Comparison of ENCODE assay signal across 9 mouse cellular contexts in the genomic region with DNA sequence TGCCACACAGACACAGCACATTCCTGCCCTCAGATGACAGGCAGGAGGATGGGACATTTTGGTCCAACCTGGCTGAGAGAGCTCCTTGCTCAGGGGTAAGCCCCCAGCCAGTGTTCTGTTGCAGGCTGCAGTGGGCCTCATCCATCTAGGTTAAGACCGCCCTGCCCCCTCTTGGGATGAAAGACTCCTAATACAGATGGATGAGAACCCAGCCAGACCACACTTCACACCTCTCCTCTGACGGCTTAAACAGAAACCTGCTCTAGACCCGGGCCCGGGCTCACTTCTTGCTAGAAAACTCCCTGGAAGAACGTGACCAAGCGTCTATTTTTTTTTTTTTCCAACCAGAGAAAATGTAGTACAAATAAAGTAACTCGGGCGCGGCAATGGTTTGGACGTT. TPM values are rescaled to one million over a fixed set of nuclear protein-coding genes. Genes with fewer than 3 reads are reported as not detected.
DNase-seq lines count a peak whose midpoint lies in the region; ATAC-seq lines count a peak whose summit lies in the region.
"Had no signal": no experiment of that assay in that cellular context is flagged by ENCODE, and none has a peak within 500 bp of the region (broad histone marks: within the 10 kb centered on the region; RNA-seq: fewer than 3 reads in every experiment).

No protein-coding gene starts in this region.

- H3K27me3 ChIP-seq in liver, embryonic 11.5 days (replicated peaks; ENCODE audit: control insufficient read depth, insufficient read depth, low read length) = peaks cover 92% of the 10 kb centered on the region
- H3K27me3 ChIP-seq in liver, embryonic 12.5 days (replicated peaks) = peaks cover 100% of the 10 kb centered on the region
- H3K27me3 ChIP-seq in forebrain, embryonic 13.5 days = peaks cover 77% of the 10 kb centered on the region
- H3K27me3 ChIP-seq in limb, embryonic 12.5 days = peaks cover 98% of the 10 kb centered on the region
- peaks cover 47% of the 10 kb centered on the region for H3K27me3 ChIP-seq in stomach, embryonic 14.5 days (ENCODE audit: control insufficient read depth, insufficient read depth, low read length)
- H3K27me3 ChIP-seq: Patski had no signal

- H3K4me3 ChIP-seq in liver, embryonic 11.5 days (ENCODE audit: low read depth, low read length) = no peak overlapping the region; the same call in 1 of the 2 replicates
- H3K4me3 ChIP-seq in liver, embryonic 12.5 days = no peak overlapping the region
- H3K4me3 ChIP-seq in forebrain, embryonic 13.5 days = peak overlapping the region; percentile 68
- H3K4me3 ChIP-seq in limb, embryonic 12.5 days (replicated peaks) = peak overlapping the region; percentile 60
- H3K4me3 ChIP-seq in stomach, embryonic 14.5 days (ENCODE audit: low read depth, low read length) = peak overlapping the region; percentile 57; the same call in 1 of the 2 replicates

- no peaks in the 10 kb centered on the region for H3K36me3 ChIP-seq in liver, embryonic 11.5 days (ENCODE audit: control insufficient read depth, insufficient read depth, low read length)
- H3K36me3 ChIP-seq in liver, embryonic 12.5 days = no peaks in the 10 kb centered on the region
- no peaks in the 10 kb centered on the region for H3K36me3 ChIP-seq in forebrain, embryonic 13.5 days (ENCODE audit: poor library complexity, severe bottlenecking)
- no peaks in the 10 kb centered on the region for H3K36me3 ChIP-seq in limb, embryonic 12.5 days
- H3K36me3 ChIP-seq in stomach, embryonic 14.5 days (ENCODE audit: control insufficient read depth, insufficient read depth, low read length) = no peaks in the 10 kb centered on the region

- peak overlapping the region; percentile 19; the same call in 1 of the 2 replicates for H3K4me2 ChIP-seq in liver, embryonic 11.5 days
- H3K4me2 ChIP-seq in liver, embryonic 12.5 days = no peak overlapping the region
- peak overlapping the region; percentile 97 for H3K4me2 ChIP-seq in forebrain, embryonic 13.5 days
- H3K4me2 ChIP-seq in limb, embryonic 12.5 days = peak overlapping the region; percentile 99
- no peak overlapping the region for H3K4me2 ChIP-seq in stomach, embryonic 14.5 days (replicated peaks; ENCODE audit: low read depth, low read length)

- no peak overlapping the region for H3K27ac ChIP-seq in liver, embryonic 11.5 days (ENCODE audit: low read depth, low read length)
- H3K27ac ChIP-seq in liver, embryonic 12.5 days = no peak overlapping the region
- H3K27ac ChIP-seq in forebrain, embryonic 13.5 days = peak overlapping the region; percentile 89
- H3K27ac ChIP-seq in limb, embryonic 12.5 days = no peak overlapping the region
- no peak overlapping the region for H3K27ac ChIP-seq in stomach, embryonic 14.5 days (ENCODE audit: low read length)
- H3K27ac ChIP-seq: liver, embryonic 14.5 days had no signal

- ATAC-seq in liver, embryonic 11.5 days (replicated peaks; ENCODE audit: low FRiP score) = no peak
- ATAC-seq in liver, embryonic 12.5 days = no peak
- ATAC-seq in forebrain, embryonic 13.5 days = no peak
- ATAC-seq in limb, embryonic 12.5 days (ENCODE audit: insufficient number of reproducible peaks, insufficient read depth, low FRiP score, low TSS enrichment, low read depth) = no peak
- no peak for ATAC-seq in stomach, embryonic 14.5 days (ENCODE audit: insufficient number of reproducible peaks, insufficient read depth, low FRiP score, low read depth)
- ATAC-seq: Patski had no signal

- WGBS in liver, embryonic 11.5 days = 5% methylated on average over 10 of the region's 10 CpGs
- 3% methylated on average over 10 of the region's 10 CpGs for WGBS in liver, embryonic 12.5 days (ENCODE audit: insufficient replicate concordance)
- WGBS in forebrain, embryonic 13.5 days = 2% methylated on average over 10 of the region's 10 CpGs
- WGBS in limb, embryonic 12.5 days = 2% methylated on average over 10 of the region's 10 CpGs
- WGBS in stomach, embryonic 14.5 days = 7% methylated on average over 10 of the region's 10 CpGs

- H3K9ac ChIP-seq in liver, embryonic 11.5 days (ENCODE audit: low read depth, low read length) = no peak overlapping the region
- no peak overlapping the region for H3K9ac ChIP-seq in liver, embryonic 12.5 days
- H3K9ac ChIP-seq in forebrain, embryonic 13.5 days = peak overlapping the region; percentile 32
- H3K9ac ChIP-seq in limb, embryonic 12.5 days (replicated peaks) = no peak overlapping the region
- no peak overlapping the region for H3K9ac ChIP-seq in stomach, embryonic 14.5 days (replicated peaks; ENCODE audit: low read depth, low read length)
- H3K9ac ChIP-seq: liver, embryonic 14.5 days had no signal

- H3K4me1 ChIP-seq in liver, embryonic 11.5 days (replicated peaks; ENCODE audit: control insufficient read depth, insufficient read depth, low read length) = peaks cover 8% of the 10 kb centered on the region
- H3K4me1 ChIP-seq in liver, embryonic 12.5 days = peaks cover 14% of the 10 kb centered on the region
- H3K4me1 ChIP-seq in forebrain, embryonic 13.5 days = peaks cover 81% of the 10 kb centered on the region
- H3K4me1 ChIP-seq in limb, embryonic 12.5 days (replicated peaks) = peaks cover 62% of the 10 kb centered on the region
- H3K4me1 ChIP-seq in stomach, embryonic 14.5 days (ENCODE audit: control insufficient read depth, insufficient read depth, low read length) = peaks cover 23% of the 10 kb centered on the region

- DNase-seq in liver, embryonic 11.5 days (ENCODE audit: low spot score) = no peak
- DNase-seq in adipocyte (ENCODE audit: low spot score) = no peak
- no peak for DNase-seq in urinary bladder, postnatal 36 days (ENCODE audit: low spot score in 2 of 2)

- no peaks in the 10 kb centered on the region for H3K9me3 ChIP-seq in liver, embryonic 11.5 days (ENCODE audit: control insufficient read depth, low read length)
- H3K9me3 ChIP-seq in liver, embryonic 12.5 days (replicated peaks) = no peaks in the 10 kb centered on the region
- no peaks in the 10 kb centered on the region for H3K9me3 ChIP-seq in forebrain, embryonic 13.5 days (replicated peaks)
- H3K9me3 ChIP-seq in limb, embryonic 12.5 days = no peaks in the 10 kb centered on the region
- no peaks in the 10 kb centered on the region for H3K9me3 ChIP-seq in stomach, embryonic 14.5 days (ENCODE audit: control insufficient read depth, low read depth, low read length)

RNA-seq across cellular contexts. Expression of gene Ntng2, which starts 3.0 kb away (rescaled TPM):
- polyA plus RNA-seq in liver, embryonic 11.5 days (2014; fragmentation: Nextera tagmentation; extraction: Ambion mirVana) = not detected in 2 replicates
- 0.14 TPM in 1 of 2 replicates, not detected in the other for polyA plus RNA-seq in liver, embryonic 12.5 days (2016; fragmentation: Nextera tagmentation; extraction: Ambion mirVana)
- 6.2 and 8.4 TPM in 2 replicates for polyA plus RNA-seq in forebrain, embryonic 13.5 days (2015; fragmentation: Nextera tagmentation; extraction: Ambion mirVana)
- 0.22 and 0.55 TPM in 2 replicates for polyA plus RNA-seq in limb, embryonic 12.5 days (2016; fragmentation: Nextera tagmentation; extraction: Ambion mirVana)
- polyA plus RNA-seq in stomach, embryonic 14.5 days (2014; fragmentation: Nextera tagmentation; extraction: Ambion mirVana) = 0.43 and 0.49 TPM in 2 replicates

Comparison
In these comparisons a context has a peak if more than half of its experiments do, and no peak if none do; other contexts are left out.
1. H3K4me2 ChIP-seq: peak in liver, embryonic 11.5 days (single experiment), forebrain, embryonic 13.5 days (single experiment) and limb, embryonic 12.5 days (single experiment); none in liver, embryonic 12.5 days (single experiment) and stomach, embryonic 14.5 days (single experiment).
2. H3K4me3 ChIP-seq: peak in forebrain, embryonic 13.5 days (single experiment), limb, embryonic 12.5 days (single experiment) and stomach, embryonic 14.5 days (single experiment); none in liver, embryonic 11.5 days (single experiment) and liver, embryonic 12.5 days (single experiment).